Mouse (Mus musculus): Measurements from ENCODE around the gene Htr6. TPM values are rescaled to one million over a fixed set of nuclear protein-coding genes. Genes with fewer than 3 reads are reported as not detected.

Htr6 gene
- total RNA-seq, 2 experiments from 2014 or later, result 7.9 to 8.5 TPM

DNA sequence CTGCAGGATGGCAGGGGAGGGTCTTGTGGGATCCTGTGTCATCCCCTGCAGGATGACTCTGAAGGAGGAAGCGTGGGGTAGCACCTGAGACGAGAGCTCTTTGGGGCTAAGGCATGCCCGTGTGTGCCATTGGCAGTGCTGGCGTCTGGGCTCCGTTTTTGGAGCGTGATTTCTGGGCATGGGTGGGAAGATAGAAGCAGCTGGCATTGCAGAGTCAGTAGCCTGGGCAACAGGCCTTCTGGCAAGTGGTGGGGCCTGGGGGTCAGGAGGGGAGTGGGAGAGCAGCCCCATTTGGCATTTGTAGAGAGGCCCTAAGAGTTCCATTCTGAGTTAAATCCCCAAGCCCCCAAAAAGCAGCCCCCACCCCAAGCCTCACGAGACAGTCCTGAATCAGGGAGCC is 22.6 kb downstream of the Htr6 start:
- DNase-seq (ENCODE audit: low spot score in 2 of 2), result no peak

GRCm38 (mm10) chr4:139048518-139048917 is 26.9 kb downstream of the Htr6 start:
- no peak for DNase-seq (ENCODE audit: low spot score in 2 of 2)

DNA sequence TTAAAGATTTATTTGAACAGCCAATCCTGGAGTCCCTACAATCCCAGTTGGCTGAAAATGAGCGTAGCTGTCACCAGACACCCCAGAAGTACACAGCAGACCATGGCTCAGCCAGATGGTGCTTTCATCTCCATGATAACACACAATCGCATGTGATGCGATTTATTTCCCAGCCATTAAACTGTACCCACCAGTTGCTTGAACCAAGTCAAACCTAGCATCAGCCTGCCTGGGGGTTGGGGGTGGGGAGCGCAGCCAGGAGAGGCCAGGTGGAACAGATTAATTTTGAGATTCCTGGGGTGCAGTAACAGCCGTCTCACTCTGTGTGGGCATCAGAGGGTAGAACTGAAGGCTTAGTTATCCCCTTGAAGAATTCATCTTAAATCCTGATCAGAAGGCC is 29.0 kb downstream of the Htr6 start:
- DNase-seq (ENCODE audit: low spot score in 2 of 2), result peak; percentile 33 to 69

DNA sequence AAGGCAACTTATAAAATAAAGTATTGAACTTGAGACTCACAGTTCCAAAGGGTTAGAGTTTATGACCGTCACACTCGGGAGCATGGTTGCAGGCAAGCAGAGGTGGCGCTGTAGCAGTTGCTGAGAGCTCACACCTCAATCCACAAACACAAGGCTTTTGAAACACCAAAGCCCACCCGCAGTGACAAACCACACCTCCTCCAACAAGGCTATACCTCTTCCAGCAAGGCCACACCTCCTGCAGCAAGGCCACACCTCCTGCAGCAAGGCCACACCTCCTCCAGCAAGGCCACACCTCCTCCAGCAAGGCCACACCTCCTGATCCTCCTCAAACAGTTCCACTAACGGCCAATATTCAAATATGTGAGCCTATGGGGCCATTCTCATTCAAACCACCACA is 30.8 kb downstream of the Htr6 start:
- no peak for DNase-seq (ENCODE audit: low spot score in 2 of 2)

DNA sequence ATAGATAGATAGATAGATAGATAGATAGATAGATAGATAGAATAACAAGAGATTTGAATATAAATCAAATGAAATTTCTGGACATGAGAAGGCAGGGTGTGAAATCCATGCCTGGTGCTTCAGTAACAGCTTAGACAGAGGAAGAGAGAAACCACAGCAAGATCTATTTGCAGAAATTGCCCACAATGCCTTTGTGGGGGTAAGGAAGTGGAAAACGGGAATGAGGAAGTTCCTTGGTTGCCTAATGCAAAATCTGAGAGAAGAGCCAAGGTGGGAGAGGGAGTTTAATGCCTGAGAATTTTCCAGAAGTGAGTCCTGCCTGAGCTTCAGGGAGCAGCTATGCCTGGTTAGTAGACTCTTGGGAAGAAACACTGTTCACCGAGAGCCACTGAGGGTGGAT is 31.8 kb downstream of the Htr6 start:
- DNase-seq (ENCODE audit: low spot score in 2 of 2), result no peak

- no peak for DNase-seq (ENCODE audit: low spot score in 2 of 2)
These were observed 32.8 kb downstream of the Htr6 start for GRCm38 (mm10) chr4:139042611-139043010.

GRCm38 (mm10) chr4:139040084-139040839 is 35.1 kb downstream of the Htr6 start:
- DNase-seq (ENCODE audit: low spot score in 2 of 2), result no peak

- DNase-seq (ENCODE audit: low spot score in 2 of 2), result peak in 1 of 2 experiments; percentile 67
These were observed 37.4 kb downstream of the Htr6 start for GRCm38 (mm10) chr4:139037795-139038607.

- DNase-seq (ENCODE audit: low spot score in 2 of 2), result no peak
These were observed 39.6 kb downstream of the Htr6 start for GRCm38 (mm10) chr4:139035799-139036198.

GRCm38 (mm10) chr4:139034942-139035341 is 40.4 kb downstream of the Htr6 start:
- DNase-seq (ENCODE audit: low spot score in 2 of 2), result no peak

- DNase-seq (ENCODE audit: low spot score in 2 of 2), result no peak
These were observed 40.8 kb downstream of the Htr6 start for GRCm38 (mm10) chr4:139034540-139034939.

GRCm38 (mm10) chr4:139034010-139034367 is 41.4 kb downstream of the Htr6 start:
- no peak for DNase-seq (ENCODE audit: low spot score in 2 of 2)

DNA sequence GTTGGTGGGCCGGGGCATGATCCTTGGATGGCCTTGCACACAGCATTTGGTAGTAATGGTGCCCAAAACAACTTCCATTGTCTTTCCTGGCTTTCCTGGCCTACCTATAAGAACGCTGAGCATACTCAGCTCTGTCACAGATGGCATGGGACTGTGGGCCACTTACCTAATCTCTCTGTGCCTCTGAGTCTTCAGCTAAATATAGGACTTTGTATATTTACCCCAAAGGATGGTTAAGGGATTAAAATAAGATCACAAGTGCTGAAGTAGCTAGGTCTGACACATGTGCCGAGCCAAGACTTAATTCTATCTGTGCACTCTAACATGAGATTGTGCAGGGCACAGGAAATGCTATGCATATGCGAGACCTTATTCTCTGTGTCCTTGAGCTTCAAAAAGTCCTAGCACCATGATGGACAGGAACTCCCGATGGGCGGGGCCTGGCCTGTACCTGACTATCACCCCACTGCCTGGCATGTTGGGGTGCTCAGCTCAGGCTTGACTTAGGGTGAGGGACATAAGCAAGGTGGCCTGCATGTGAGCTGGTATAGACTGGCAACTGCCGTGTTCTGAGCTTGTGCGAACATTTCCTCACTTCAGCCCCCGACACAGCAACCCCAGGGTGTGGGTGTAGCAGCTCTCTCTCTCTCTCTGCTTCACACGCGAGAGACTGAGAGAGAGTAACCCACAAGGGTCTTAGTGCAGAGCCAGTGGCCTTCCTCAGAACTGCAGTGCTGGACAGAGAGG is 41.9 kb downstream of the Htr6 start:
- no peak for DNase-seq (ENCODE audit: low spot score in 2 of 2)

DNA sequence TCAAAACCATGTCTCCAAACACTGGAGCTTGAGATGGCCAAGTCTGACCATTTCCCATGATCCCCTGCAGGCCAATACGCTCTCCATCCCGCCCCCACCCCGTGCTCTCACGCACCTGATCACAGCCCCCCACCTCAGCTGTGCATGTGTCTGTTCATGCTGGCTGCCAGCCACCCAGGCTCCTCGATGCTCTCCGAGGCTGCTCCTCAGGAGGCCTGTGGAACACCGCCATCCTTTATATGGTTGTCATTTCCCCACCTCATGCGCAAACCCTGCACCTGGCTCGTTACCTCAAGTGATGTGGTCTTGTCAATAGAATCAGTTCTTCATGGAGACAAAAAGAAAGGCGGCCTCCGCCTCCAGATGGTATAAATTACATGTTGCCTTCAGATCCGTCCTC is 42.8 kb downstream of the Htr6 start:
- no peak for DNase-seq (ENCODE audit: low spot score in 2 of 2)

DNA sequence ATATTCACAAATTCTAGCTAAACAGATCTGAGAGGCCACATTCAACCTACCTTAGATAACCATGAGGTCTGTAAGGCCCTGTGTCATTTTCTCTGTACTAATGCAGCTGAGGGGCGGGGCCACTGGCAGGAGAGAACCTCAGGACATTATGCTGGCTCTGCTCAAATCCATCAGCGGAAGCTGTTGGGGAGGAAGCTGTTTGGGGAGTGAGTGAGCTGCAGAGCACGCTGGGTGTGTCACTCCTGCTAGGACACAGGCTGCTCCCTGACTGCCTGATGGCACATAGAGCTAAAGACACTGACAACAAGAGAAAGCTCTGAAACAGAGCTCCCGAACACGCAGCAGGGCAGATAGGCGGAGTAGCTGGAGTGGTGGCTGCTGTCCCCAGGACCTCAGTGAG is 44.7 kb downstream of the Htr6 start:
- no peak for DNase-seq (ENCODE audit: low spot score in 2 of 2)

DNA sequence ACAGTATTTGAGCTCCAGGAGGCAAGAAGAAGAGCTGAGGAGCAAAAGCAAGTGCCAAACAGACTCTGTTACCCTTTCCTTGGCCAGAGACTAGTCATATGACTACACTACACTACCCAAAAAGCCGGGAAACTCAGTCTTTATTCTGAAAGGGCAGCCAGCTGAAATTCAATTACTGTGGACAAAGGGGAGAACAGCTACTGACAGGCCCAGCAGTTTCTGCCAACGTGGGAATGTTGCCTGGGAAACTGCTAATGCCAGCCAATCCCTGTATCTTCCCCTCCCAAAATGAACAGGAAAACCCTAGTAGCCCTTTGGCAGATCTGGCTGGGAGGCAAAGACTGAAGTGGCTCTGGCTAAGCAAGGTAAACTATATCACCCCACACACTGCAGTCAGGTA is 51.0 kb downstream of the Htr6 start:
- DNase-seq (ENCODE audit: low spot score in 2 of 2), result peak; percentile 76 to 85

GRCm38 (mm10) chr4:139020385-139020784 is 55.0 kb downstream of the Htr6 start:
- no peak for DNase-seq (ENCODE audit: low spot score in 2 of 2)

- no peak for DNase-seq (ENCODE audit: low spot score in 2 of 2)
These were observed 56.0 kb downstream of the Htr6 start for GRCm38 (mm10) chr4:139019413-139019812.

- DNase-seq (ENCODE audit: low spot score in 2 of 2), result no peak
These were observed 56.4 kb downstream of the Htr6 start for GRCm38 (mm10) chr4:139018976-139019375.

DNA sequence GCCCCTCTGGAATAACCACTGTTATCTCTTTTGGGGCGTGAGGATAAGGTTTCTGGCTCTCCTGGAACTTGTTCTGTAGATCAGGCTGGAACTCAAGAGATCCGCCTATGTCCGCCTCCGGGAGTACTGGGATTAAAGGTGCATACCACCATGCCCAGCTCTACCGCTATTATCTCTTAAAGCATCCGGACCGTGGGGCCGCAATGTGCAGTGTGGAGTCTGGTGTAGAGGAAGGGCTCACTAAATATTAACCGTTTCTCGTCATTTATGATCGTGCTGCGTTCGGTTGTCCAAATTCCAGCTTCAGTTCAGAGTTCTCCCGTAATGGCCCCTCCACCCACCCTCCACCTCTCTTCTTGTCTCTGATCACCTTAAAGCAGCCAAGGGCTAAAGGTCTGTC is 57.0 kb downstream of the Htr6 start:
- DNase-seq (ENCODE audit: low spot score in 2 of 2), result no peak

DNA sequence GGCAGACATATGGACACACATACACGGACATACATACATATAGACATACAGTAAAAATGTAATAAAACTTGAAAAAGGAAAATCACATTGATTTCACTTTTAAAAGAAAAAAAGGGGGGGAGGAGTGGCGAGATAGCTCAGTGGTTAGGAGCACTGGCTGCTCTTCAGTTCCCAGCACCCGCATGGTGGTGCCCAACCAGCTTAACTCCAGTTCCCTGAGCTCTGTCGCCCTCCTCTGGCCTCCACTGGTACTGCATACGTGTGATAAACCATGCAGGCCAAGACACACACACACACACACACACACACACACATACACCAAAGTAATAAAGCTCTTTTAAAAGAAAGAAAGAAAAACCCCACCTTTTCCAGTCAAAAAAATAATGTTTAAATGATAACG is 60.6 kb downstream of the Htr6 start:
- DNase-seq (ENCODE audit: low spot score in 2 of 2), result no peak

- no peak for DNase-seq (ENCODE audit: low spot score in 2 of 2)
These were observed 62.1 kb downstream of the Htr6 start for GRCm38 (mm10) chr4:139013281-139013680.

Data from layer of hippocampus, postnatal 14 days (tissue).